Mouse (Mus musculus) spleen, adult 2 months (tissue): ENCODE measurements around the gene Parva. TPM values are rescaled to one million over a fixed set of nuclear protein-coding genes. Genes with fewer than 3 reads are reported as not detected.

Experiments used
- DNase-seq, 2 experiments: peaks; one replicate each; pipeline versions ENCODE4 v3.0.0 to v3.0.0-alpha.2; 2012 to 2021; ENCODE audit warnings: low spot score in 2 of 2, low read depth in 1 of 2
- H3K27ac ChIP-seq: fragments of 200-500 bp; 2 replicates; pipeline ENCODE4 v1.5.1; 2012; ENCODE audit warnings: low read length, inconsistent platforms; ENCODE audit not compliant: insufficient read depth
- H3K27me3 ChIP-seq: fragments of 200-500 bp; 2 replicates; pipeline ENCODE4 v1.6.1; 2012; ENCODE audit warnings: mild to moderate bottlenecking, moderate library complexity, low read length, inconsistent platforms; ENCODE audit not compliant: control insufficient read depth, insufficient read depth
- H3K36me3 ChIP-seq: fragments of 200-500 bp; 2 replicates; pipeline ENCODE4 v1.6.1; 2012; ENCODE audit warnings: mild to moderate bottlenecking, low read length, inconsistent platforms; ENCODE audit not compliant: control insufficient read depth, insufficient read depth
- H3K4me1 ChIP-seq: fragments of 200-500 bp; 2 replicates; pipeline ENCODE4 v1.6.1; 2011; ENCODE audit warnings: inconsistent platforms; ENCODE audit not compliant: control insufficient read depth, insufficient read depth, insufficient read length
- H3K4me3 ChIP-seq: fragments of 200-500 bp; 2 replicates; pipeline ENCODE4 v1.5.1; 2011; ENCODE audit warnings: mild to moderate bottlenecking, inconsistent platforms; ENCODE audit not compliant: insufficient read depth, insufficient read length; ENCODE audit errors: extremely low read depth
- CTCF ChIP-seq: fragments of 200-500 bp; IDR thresholded peaks from 2 replicates; pipeline ENCODE4 v1.5.1; 2011; ENCODE audit warnings: mild to moderate bottlenecking, inconsistent platforms; ENCODE audit not compliant: insufficient read depth, insufficient read length, insufficient replicate concordance; ENCODE audit errors: extremely low read depth
- POLR2A ChIP-seq: fragments of 200-500 bp; IDR thresholded peaks from 2 replicates; pipeline ENCODE4 v1.6.1; 2011; ENCODE audit warnings: low read depth, low read length, inconsistent platforms
- WGBS: fragments of 180-500 bp; shearing (Covaris S2); methylation state at CpG from one replicate; pipeline ENCODE4 v1.1.7; 2018; 5-methylcytosine and 5-hydroxymethylcytosine counted together
- polyA plus RNA-seq: library from polyadenylated mRNA; depleted of rRNA; stranded (reverse); fragments of >200 nt; gene quantifications from 2 replicates; pipeline ENCODE4 v1.2.3, GENCODE M21; 2012

Gene Parva
- polyA plus RNA-seq, 1 experiment = 7.1 TPM

DNA sequence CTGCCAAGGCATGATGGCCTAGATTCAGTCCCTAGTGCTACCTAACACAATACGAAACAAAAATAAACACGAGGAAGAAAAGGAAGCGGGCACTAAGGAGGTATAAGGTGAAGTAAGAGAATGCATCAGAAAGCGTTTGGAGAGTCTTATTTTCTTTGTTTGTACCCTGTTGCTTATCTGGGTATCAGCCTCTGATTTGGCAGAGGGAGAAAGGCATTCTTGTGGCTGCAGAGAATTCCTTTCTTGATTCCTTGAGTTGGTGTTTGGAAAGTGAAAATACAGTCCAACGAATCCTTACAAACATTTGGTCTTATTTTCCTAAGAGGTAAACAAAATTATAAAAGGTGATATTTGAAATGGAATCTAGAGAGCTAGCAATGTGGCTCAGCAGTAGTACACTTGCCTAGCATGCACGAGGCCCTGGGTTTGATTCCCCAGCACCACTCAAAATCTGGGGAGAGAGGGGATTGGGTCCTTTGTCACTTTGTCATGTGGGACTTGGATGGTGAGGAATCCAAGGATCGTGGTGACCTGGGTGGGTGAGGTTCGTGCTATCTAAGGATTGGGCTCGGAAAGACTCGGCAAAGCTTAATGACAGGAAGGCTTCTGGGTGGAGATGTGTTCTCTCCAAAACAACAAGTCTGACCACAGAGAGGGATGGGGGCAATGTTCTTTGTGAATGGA is 44.9 kb downstream of the Parva start:
- Histone ChIP-seq H3K27ac (no peak overlapping the region), H3K4me3 (no peak overlapping the region), H3K4me1 (no peaks in the 10 kb centered on the region), H3K36me3 (no peaks in the 10 kb centered on the region), H3K27me3 (no peaks in the 10 kb centered on the region)
- TF ChIP-seq POLR2A = no peak
- TF ChIP-seq CTCF = no peak
- WGBS = 66% methylated on average over 10 of the region's 10 CpGs
- DNase-seq = no peak

DNA sequence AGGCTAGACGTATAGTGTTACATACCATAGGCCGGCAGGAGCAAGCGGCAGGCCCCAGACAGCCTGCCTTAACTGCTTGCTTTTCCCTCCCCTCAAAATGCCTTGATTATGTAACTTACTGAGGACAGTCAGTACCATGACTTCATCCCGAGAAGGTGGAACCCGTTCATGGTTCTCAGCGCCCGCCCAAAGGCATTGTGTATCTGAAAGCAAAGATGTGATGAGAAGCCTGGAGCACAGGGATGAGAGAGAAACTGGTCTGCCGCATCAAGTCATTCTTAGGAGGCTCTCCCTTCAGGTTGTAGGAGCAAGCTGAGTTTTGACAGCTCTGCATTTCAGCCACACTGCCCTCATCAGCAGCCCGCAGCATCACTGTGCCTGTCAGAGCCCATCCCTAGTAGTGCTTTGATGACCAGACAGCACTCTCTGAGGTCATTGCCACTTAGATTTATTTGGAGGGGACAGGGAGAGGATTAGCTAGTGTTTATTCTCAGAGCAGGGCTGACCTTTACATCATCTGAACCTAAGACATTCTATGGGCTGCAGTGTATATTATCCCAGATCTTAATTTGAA is 45.5 kb downstream of the Parva start:
- WGBS = 78% methylated on average over 9 of the region's 9 CpGs
- TF ChIP-seq CTCF (no peak), POLR2A (no peak)
- Histone ChIP-seq H3K27me3 (no peaks in the 10 kb centered on the region), H3K4me1 (no peaks in the 10 kb centered on the region), H3K27ac (no peak overlapping the region), H3K4me3 (no peak overlapping the region), H3K36me3 (no peaks in the 10 kb centered on the region)
- DNase-seq = no peak

DNA sequence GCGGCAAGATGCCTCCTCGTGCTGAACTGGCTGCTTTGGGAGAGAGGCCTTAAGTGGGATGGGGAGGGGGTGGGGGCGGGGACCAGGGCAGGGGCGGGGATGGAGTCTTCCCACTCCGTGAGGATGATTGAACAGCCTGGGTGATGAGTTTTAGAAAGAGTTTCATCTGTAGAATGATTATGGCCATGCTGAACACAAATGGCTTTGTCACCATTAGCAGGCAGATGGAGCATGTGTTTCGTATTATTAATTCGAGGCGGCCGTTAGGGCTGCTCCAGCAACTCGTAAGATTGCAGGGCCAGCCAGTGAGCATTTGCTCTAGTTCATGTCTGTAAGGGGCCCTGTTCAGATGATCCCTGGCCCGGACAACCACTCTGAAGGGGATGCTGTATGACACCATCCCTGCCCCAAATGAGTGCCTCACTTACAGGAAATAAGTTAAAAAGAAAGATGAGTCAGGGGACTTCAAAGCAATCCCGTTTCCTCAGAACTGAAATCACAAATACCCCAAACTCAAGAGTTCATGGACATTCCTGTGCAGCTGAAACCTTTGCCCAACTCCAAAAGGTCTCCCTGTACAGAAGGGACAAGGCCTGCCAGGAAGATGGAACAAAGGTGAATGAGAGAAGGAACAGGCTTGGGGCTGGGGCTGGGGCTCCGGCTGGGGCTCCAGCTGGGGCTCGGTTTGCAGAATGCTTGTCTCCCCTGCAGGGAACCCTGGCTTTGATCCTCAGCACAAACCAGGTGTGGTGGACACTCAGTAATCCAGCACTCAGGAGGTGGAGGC is 46.5 kb downstream of the Parva start:
- no peaks in the 10 kb centered on the region for H3K27me3 ChIP-seq
- 59% methylated on average over 14 of the region's 14 CpGs for WGBS
- DNase-seq = no peak
- TF ChIP-seq CTCF = no peak
- no peak overlapping the region for H3K4me3 ChIP-seq
- no peak overlapping the region for H3K27ac ChIP-seq
- no peaks in the 10 kb centered on the region for H3K4me1 ChIP-seq
- H3K36me3 ChIP-seq = no peaks in the 10 kb centered on the region

DNA sequence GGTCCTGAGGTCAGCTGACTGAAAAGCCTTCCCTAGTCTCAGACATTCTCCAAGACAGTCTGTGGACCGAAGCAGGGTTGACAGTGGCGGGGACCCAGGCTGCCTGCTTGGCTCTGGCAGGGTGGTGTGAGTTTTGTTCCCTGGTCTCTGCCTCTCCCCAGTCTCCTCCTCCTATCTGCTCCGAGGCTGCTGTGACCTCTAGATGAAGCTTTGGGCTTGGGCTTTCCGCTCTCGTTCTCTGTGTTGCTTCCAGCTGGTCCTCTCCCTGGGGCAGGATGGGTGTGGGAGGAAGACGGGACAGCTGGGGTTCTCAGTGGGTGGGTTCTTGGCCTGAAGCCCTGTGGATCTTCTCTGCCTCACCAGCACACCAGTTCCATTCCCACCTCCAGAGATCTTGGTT is 51.8 kb downstream of the Parva start:
- TF ChIP-seq CTCF (no peak), POLR2A (no peak)
- Histone ChIP-seq H3K27me3 (no peaks in the 10 kb centered on the region), H3K27ac (no peak overlapping the region), H3K36me3 (no peaks in the 10 kb centered on the region), H3K4me3 (no peak overlapping the region), H3K4me1 (no peaks in the 10 kb centered on the region)
- 72% methylated on average over 6 of the region's 6 CpGs for WGBS
- no peak for DNase-seq

DNA sequence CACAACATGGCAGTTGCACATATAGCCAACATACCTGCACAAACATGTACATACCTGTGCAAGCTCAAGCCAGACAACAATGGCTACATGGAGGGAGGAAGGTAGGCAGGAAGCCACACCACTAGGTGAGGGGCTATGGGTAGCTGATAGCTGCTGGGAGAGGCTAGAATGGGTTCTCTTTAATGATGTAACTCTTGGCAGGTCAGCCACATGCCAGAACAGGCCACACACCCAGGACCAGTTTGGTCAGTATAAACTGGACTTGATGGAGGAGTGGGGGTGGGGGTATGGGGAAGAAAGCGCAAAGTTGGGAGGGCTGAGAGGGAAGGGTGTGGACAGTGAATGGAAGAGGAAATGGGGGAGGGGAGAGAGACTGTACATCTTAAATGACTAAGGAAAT is 53.7 kb downstream of the Parva start:
- no peaks in the 10 kb centered on the region for H3K4me1 ChIP-seq
- no peak overlapping the region for H3K4me3 ChIP-seq
- no peak overlapping the region for H3K27ac ChIP-seq
- 65% methylated on average over 1 of the region's 1 CpGs for WGBS
- TF ChIP-seq CTCF = no peak
- TF ChIP-seq POLR2A = no peak
- H3K27me3 ChIP-seq = no peaks in the 10 kb centered on the region
- no peaks in the 10 kb centered on the region for H3K36me3 ChIP-seq
- no peak for DNase-seq

DNA sequence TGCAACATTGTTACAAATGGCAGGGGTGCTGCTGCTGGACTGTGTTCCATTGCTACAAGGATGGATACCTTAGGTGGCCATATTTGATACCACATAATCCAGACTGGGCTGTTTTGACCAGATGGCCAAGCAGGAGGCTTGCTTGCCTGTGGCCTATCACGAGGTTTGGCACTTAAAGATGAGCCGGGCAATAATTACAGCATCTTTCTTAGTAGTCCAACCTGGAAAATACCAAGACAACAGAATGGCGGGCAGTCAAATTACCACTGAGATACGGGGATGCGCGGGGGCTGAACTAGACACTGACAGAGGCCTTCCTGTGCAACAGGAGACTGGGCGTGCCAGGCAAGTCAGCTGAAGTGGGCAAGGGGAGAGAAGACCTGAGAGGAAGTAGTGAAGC is 55.3 kb downstream of the Parva start:
- 88% methylated on average over 7 of the region's 7 CpGs for WGBS
- DNase-seq = no peak
- Histone ChIP-seq H3K27ac (no peak overlapping the region), H3K36me3 (no peaks in the 10 kb centered on the region), H3K27me3 (no peaks in the 10 kb centered on the region), H3K4me1 (no peaks in the 10 kb centered on the region), H3K4me3 (no peak overlapping the region)
- no peak for TF ChIP-seq POLR2A
- TF ChIP-seq CTCF = no peak

DNA sequence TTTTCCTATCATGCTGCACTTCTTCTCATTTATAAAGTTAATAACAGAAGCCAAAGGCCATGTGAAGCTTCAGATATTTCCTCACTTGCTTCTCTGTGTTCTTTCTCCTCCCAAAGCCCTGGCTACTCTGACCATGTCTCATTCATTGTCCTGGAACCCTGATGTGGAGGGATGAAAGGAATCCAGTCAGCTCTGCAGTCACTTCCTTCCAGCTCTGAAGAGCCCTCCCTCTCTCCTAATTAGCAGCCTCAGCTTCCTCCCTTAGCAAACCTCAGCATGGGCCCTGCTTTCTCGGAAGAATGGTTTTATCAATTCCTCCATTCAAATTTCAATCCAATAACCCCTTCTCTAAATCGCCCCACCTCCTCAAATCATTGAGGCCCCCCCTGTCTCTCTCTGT is 56.1 kb downstream of the Parva start:
- no peak overlapping the region for H3K27ac ChIP-seq
- no peak for DNase-seq
- H3K4me3 ChIP-seq = no peak overlapping the region
- no peaks in the 10 kb centered on the region for H3K27me3 ChIP-seq
- TF ChIP-seq CTCF = no peak
- no peak for TF ChIP-seq POLR2A
- 38% methylated on average over 2 of the region's 2 CpGs for WGBS
- no peaks in the 10 kb centered on the region for H3K4me1 ChIP-seq
- H3K36me3 ChIP-seq = no peaks in the 10 kb centered on the region
